Mouse (Mus musculus) intestine, embryonic 16.5 days (tissue): ENCODE measurements at regions not wholly inside any gene's neighbourhood (a gene's known extent, or its start where the extent isn't known, plus 50 kb on each side); places are given as distances from the start of the nearest gene placed in this dataset.

Experiments used
- ATAC-seq: fragments of 200-750 bp; cut with Nextera tagmentation; 2 replicates; pipeline ENCODE4 v1.8.0; 2017; ENCODE audit warnings: moderate TSS enrichment, moderate library complexity
- H3K27ac ChIP-seq: fragments of 300-500 bp; sonication (generic); 2 replicates; pipeline ENCODE4 v1.5.1; 2014; ENCODE audit warnings: mild to moderate bottlenecking, low read length
- H3K27me3 ChIP-seq: fragments of 300-500 bp; sonication (generic); replicated peaks from 2 replicates; pipeline ENCODE4 v1.6.1; 2014; ENCODE audit warnings: low read length, control low read depth, mixed read lengths; ENCODE audit not compliant: control insufficient read depth, insufficient read depth
- H3K36me3 ChIP-seq: fragments of 300-500 bp; sonication (generic); 2 replicates; pipeline ENCODE4 v1.6.1; 2014; ENCODE audit warnings: low read length, control low read depth; ENCODE audit not compliant: control insufficient read depth, insufficient read depth
- H3K4me1 ChIP-seq: fragments of 300-500 bp; sonication (generic); 2 replicates; pipeline ENCODE4 v1.6.1; 2014; ENCODE audit warnings: low read length, control low read depth, mixed read lengths; ENCODE audit not compliant: control insufficient read depth, insufficient read depth
- H3K4me2 ChIP-seq: fragments of 300-500 bp; sonication (generic); 2 replicates; pipeline ENCODE4 v1.6.1; 2014; ENCODE audit warnings: low read depth, low read length, control low read depth
- H3K4me3 ChIP-seq: fragments of 300-500 bp; sonication (generic); 2 replicates; pipeline ENCODE4 v1.5.1; 2014; ENCODE audit warnings: mild to moderate bottlenecking, low read length
- H3K9ac ChIP-seq: fragments of 300-500 bp; sonication (generic); 2 replicates; pipeline ENCODE4 v1.6.1; 2014; ENCODE audit warnings: low read depth, low read length
- H3K9me3 ChIP-seq: fragments of 300-500 bp; sonication (generic); 2 replicates; pipeline ENCODE4 v1.6.1; 2016; ENCODE audit warnings: low read length, control low read depth; ENCODE audit not compliant: control insufficient read depth
- WGBS: fragments of 180-500 bp; shearing (Covaris S2); extraction: QIAGEN DNeasy Blood & Tissue Kit; methylation state at CpG from one replicate; pipeline ENCODE4 v1.1.7; 2014; 5-methylcytosine and 5-hydroxymethylcytosine counted together

DNA sequence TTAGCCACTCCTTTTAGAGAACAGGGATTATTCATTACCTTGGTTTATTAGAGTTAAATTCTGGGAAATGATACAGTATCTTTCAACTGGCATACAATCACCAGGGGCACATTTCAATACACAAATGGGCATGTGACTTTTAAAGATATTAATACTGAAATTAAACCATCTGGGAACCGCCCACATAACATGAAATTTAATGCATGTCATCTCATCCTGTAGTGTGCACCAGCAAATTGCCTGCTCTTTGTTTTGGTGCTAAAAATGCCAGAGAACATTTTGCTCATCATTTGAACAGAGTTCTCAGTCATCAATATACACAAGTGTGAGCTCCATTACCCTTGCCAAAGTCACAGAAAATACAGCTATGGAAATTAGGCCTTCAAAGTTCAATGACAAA is 330.9 kb downstream of the Lipi start:
- Histone ChIP-seq H3K36me3 (no peaks in the 10 kb centered on the region), H3K4me2 (no peak overlapping the region), H3K27me3 (no peaks in the 10 kb centered on the region), H3K27ac (no peak overlapping the region), H3K4me3 (no peak overlapping the region), H3K9ac (no peak overlapping the region), H3K4me1 (no peaks in the 10 kb centered on the region), H3K9me3 (no peaks in the 10 kb centered on the region)
- WGBS = 80% methylated on average over 1 of the region's 1 CpGs
- no peak for ATAC-seq

DNA sequence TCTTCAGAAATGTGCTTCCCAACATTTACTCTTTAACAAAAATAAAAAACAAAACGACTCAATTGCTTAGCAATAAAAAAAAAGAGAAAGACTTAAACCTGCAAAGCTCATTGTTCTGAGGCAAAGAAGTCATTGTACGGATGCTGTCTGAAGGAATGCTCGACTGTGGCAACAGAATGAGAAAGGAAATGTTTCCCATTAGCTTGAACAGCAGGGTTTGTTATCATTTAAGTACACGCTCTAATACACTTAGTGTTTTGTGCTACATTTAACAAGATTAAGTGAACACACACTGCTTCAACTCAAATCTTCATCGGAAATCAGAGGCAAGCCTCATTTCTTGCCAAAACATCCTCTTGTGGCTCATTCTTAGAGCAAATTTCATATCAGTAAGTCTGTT is 336.7 kb downstream of the Lipi start:
- Histone ChIP-seq H3K4me3 (no peak overlapping the region), H3K4me1 (no peaks in the 10 kb centered on the region), H3K9ac (no peak overlapping the region), H3K4me2 (no peak overlapping the region), H3K27me3 (no peaks in the 10 kb centered on the region), H3K27ac (no peak overlapping the region), H3K9me3 (no peaks in the 10 kb centered on the region), H3K36me3 (no peaks in the 10 kb centered on the region)
- no peak for ATAC-seq
- 49% methylated on average over 5 of the region's 5 CpGs for WGBS

DNA sequence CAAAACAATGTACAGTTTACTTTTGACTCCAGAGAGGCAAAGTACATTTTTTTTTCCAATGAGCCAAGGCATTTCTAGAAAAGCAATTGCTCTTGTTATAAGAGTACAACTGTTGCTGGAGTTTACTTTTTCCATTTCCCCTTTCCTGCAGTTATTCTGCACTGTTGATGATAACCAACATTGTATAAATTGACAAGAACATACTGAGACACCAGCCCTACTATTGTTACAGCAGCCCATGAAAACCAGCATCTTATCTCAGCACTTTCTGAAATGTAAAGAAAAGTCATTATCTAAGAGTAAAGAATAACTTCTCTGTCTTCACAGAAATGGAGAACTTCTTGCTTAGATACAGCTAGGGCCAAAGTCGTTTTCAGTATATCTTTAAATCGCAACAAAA is 345.5 kb downstream of the Lipi start:
- Histone ChIP-seq H3K27me3 (no peaks in the 10 kb centered on the region), H3K9me3 (no peaks in the 10 kb centered on the region), H3K9ac (no peak overlapping the region), H3K4me2 (no peak overlapping the region), H3K36me3 (no peaks in the 10 kb centered on the region), H3K4me1 (no peaks in the 10 kb centered on the region), H3K4me3 (no peak overlapping the region), H3K27ac (no peak overlapping the region)
- 78% methylated on average over 2 of the region's 2 CpGs for WGBS
- ATAC-seq = no peak

DNA sequence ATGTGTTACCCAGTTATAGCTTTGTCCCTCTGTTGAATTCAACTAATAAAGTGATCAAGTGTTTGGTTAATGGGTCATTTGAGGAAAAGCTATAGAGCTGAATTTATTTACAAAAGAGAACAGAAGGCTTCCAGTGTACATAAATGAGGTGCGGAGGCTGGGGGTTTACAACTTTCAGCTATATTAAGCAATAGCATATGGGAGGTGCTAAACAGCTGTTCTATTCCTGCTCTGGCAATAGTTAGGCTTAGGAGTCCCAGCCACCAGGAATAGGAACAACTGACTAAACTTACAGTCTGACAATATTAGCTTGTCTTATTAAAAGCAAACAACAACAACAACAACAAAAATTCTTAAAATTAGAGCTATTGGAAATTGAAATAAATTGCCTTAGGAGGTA is 353.7 kb downstream of the Lipi start:
- no peaks in the 10 kb centered on the region for H3K4me1 ChIP-seq
- H3K27ac ChIP-seq = no peak overlapping the region
- no peak overlapping the region for H3K4me2 ChIP-seq
- no peak overlapping the region for H3K9ac ChIP-seq
- no peak overlapping the region for H3K4me3 ChIP-seq
- no peaks in the 10 kb centered on the region for H3K27me3 ChIP-seq
- WGBS = 73% methylated on average over 1 of the region's 1 CpGs
- no peaks in the 10 kb centered on the region for H3K36me3 ChIP-seq
- ATAC-seq = no peak
- no peaks in the 10 kb centered on the region for H3K9me3 ChIP-seq

DNA sequence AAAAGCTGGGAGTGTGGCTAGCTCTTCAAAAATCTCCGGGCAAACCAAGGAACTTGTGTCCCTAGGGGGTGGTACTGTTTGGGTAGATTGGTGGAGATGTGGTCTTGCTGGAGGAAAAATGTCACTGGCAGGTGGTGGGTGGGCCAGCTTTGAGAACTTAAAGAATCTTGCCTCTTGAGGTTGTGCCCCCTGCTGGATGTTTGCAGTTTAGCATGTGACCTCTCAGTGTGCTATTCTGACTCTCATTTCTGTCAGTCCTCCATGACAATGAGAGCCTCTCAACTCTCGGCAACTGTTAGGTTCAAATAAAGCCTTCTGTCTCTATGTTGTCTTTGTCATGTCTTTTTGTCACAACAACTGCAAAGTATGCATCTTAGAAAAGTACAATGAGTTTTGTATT is 392.5 kb downstream of the Lipi start:
- Histone ChIP-seq H3K4me3 (no peak overlapping the region), H3K27ac (no peak overlapping the region), H3K4me2 (no peak overlapping the region), H3K9me3 (no peaks in the 10 kb centered on the region), H3K36me3 (no peaks in the 10 kb centered on the region), H3K4me1 (no peaks in the 10 kb centered on the region), H3K27me3 (no peaks in the 10 kb centered on the region), H3K9ac (no peak overlapping the region)
- ATAC-seq = no peak
- WGBS = 67% methylated on average over 2 of the region's 2 CpGs

DNA sequence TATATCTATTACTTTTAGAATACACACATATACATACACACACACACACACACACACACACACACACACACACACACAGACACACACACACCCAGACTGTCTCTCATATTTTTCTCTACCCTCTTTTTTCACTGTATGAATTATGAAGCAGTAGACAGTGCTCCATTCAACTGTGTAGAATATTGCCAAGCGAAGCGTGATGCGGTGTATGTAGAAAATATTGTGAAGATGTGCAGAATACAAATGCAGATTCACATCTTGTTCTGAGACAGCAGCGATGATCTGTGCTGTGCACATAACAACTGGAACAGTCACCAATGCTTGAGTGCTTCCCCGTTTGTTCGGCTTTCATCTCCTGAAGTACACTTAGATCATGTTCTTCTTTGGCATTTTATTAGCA is 395.5 kb downstream of the Lipi start:
- ATAC-seq = no peak
- H3K27me3 ChIP-seq = no peaks in the 10 kb centered on the region
- WGBS = 94% methylated on average over 6 of the region's 6 CpGs

DNA sequence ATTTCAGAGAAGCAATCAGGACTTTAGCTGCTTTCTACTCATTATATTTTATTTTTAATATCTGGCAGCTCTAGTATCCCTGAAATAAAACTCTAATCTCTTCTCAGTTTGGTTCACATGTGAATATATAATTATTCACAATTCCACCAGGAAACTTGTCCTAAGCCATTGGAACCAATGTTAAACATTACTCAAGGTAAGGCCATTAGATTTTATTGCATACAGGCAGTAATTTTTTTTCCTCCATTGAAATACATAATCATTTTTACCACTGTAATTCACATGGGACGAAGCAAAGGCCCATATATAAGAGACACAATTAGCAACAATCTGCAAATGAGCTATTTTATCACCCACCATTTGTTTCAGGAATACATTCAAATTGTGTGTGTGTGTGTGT is 419.8 kb downstream of the Lipi start:
- no peaks in the 10 kb centered on the region for H3K4me1 ChIP-seq
- WGBS = 52% methylated on average over 1 of the region's 1 CpGs
- H3K27ac ChIP-seq = no peak overlapping the region
- H3K9me3 ChIP-seq = no peaks in the 10 kb centered on the region
- ATAC-seq = peak; percentile 74
- H3K9ac ChIP-seq = no peak overlapping the region
- H3K4me3 ChIP-seq = no peak overlapping the region
- no peaks in the 10 kb centered on the region for H3K36me3 ChIP-seq
- no peaks in the 10 kb centered on the region for H3K27me3 ChIP-seq
- no peak overlapping the region for H3K4me2 ChIP-seq

More for the DNA sequence above, 395.5 kb downstream of the Lipi start:
- H3K36me3 ChIP-seq = no peaks in the 10 kb centered on the region
- H3K4me1 ChIP-seq = no peaks in the 10 kb centered on the region
- no peak overlapping the region for H3K4me3 ChIP-seq
- H3K9ac ChIP-seq = no peak overlapping the region
- H3K9me3 ChIP-seq = no peaks in the 10 kb centered on the region
- no peak overlapping the region for H3K27ac ChIP-seq
- no peak overlapping the region for H3K4me2 ChIP-seq

DNA sequence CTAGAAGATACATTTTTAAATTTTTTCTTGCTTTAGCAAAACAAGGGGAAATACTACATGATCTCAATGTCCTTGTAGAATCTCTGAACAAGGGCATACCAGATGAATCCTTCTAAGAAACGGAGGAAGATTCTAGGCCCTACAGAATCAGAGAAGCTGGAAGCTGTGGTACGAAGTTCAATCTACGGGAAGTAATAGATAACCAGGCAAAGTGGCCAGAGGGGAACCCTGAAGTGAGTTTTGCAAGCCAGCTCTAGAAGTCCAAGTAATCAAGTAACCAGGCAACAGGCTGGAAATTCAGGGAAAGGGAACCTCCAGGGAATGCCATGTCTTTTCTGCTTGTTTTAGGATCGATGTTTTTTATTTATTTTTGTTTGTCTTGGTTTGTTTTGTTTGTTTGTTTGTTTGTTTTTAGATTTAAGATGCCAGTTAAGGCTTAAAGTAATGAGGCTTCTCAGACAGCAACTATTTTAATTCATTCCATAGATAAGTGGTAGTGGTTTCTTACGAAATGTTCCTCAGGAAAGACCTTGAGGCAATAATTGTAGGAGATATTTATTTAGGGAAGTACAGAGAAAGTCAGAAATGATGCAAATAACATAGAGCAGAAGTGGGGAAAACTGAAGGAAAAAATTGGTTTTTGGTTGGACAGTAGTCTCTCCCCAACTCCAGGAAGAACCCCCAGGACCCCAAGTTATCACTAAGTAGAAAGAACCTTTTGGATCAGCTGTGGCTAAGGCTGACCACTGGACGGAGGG is 420.7 kb downstream of the Lipi start:
- Histone ChIP-seq H3K27ac (no peak overlapping the region), H3K4me3 (no peak overlapping the region), H3K4me1 (no peaks in the 10 kb centered on the region), H3K4me2 (no peak overlapping the region), H3K9me3 (no peaks in the 10 kb centered on the region), H3K36me3 (no peaks in the 10 kb centered on the region), H3K27me3 (no peaks in the 10 kb centered on the region), H3K9ac (no peak overlapping the region)
- peak; percentile 82 for ATAC-seq
- WGBS = 80% methylated on average over 6 of the region's 6 CpGs

DNA sequence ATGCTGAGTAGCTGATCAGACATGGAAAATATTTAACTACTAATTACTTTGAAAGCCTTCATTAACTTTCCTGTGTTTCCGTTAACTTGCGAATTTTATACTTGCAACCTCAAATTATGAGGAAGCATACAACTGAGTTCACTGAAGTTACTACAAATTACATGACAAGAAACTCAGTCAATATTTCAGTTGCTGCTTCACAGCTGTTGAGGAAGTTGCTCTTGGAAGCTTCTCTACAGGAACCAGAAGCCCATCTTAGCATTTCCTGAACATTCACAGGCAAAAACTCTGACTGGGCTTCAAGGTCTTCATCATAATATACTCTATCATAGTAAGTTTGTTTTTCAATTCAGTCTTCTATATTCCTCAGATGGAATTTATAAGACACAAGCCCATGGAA is 426.1 kb downstream of the Lipi start:
- ATAC-seq = no peak
- no peaks in the 10 kb centered on the region for H3K27me3 ChIP-seq
- no peaks in the 10 kb centered on the region for H3K36me3 ChIP-seq
- H3K4me3 ChIP-seq = no peak overlapping the region
- WGBS = 94% methylated on average over 2 of the region's 2 CpGs
- H3K4me2 ChIP-seq = no peak overlapping the region
- H3K9me3 ChIP-seq = no peaks in the 10 kb centered on the region
- no peak overlapping the region for H3K9ac ChIP-seq
- no peak overlapping the region for H3K27ac ChIP-seq
- no peaks in the 10 kb centered on the region for H3K4me1 ChIP-seq

DNA sequence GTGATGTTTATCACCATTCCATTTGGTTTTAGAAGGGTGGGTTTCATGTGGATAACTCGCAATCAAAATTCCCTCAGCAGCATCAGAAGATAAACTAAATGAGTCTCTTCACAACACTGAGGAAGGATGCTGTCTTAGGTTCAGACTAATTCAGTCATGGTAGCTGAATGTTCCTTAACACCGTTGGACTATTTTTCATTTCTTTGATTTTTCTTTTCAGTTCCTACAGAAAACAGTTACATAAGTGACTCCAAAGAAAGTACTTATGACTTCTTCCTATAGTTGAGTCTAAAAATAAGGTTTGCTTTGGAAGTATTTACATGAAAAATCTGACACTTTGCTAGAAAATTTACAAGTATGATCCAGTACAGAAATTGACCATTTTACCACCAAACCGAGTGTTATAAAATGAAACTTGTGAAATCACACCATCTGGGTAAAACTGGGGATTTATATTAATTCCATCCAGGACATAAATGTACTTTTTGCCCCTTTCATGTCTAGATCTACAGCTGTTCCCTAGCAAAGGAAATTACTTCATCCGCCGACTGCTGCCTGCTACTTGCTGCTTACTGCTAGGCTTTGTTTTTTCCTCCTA is 430.3 kb downstream of the Lipi start:
- H3K4me3 ChIP-seq = no peak overlapping the region
- ATAC-seq = no peak
- 74% methylated on average over 5 of the region's 5 CpGs for WGBS
- no peak overlapping the region for H3K4me2 ChIP-seq
- H3K4me1 ChIP-seq = no peaks in the 10 kb centered on the region
- H3K27me3 ChIP-seq = no peaks in the 10 kb centered on the region
- no peak overlapping the region for H3K9ac ChIP-seq
- no peaks in the 10 kb centered on the region for H3K9me3 ChIP-seq
- H3K36me3 ChIP-seq = no peaks in the 10 kb centered on the region
- H3K27ac ChIP-seq = no peak overlapping the region
